In genomic region chr17:17346281-17346680, GRCm38 (mm10) we compare ENCODE assay signal across 11 mouse cellular contexts. TPM values are rescaled to one million over a fixed set of nuclear protein-coding genes. Genes with fewer than 3 reads are reported as not detected.
A peak's percentile ranks its signal among the peaks of the same experiment; 100 is the strongest.
DNase-seq lines count a peak whose midpoint lies in the region; ATAC-seq and TF ChIP-seq lines count a peak whose summit lies in the region.
"Not testable (repeated sequence)": the region's sequence is repeated elsewhere in the genome, so short reads cannot be mapped to it uniquely, and the experiment has no call there.
"Had no signal": no experiment of that assay in that cellular context is flagged by ENCODE, and none has a peak within 500 bp of the region (broad histone marks: within the 10 kb centered on the region; RNA-seq: fewer than 3 reads in every experiment).

No protein-coding gene starts in this region.

- peak overlapping the region; percentile 33 for H3K4me3 ChIP-seq in bone marrow macrophage, adult 2 months (ENCODE audit: insufficient read depth, low read length)
- peak overlapping the region; percentile 32 for H3K4me3 ChIP-seq in forebrain, embryonic 12.5 days (replicated peaks)
- H3K4me3 ChIP-seq in heart, embryonic 15.5 days, result peak overlapping the region; percentile 40
- peak overlapping the region; percentile 29 for H3K4me3 ChIP-seq in intestine, embryonic 15.5 days (replicated peaks)
- H3K4me3 ChIP-seq in limb, embryonic 13.5 days, result peak overlapping the region; percentile 34
- H3K4me3 ChIP-seq in lung, embryonic 15.5 days, result peak overlapping the region; percentile 29
- peak overlapping the region; percentile 30 for H3K4me3 ChIP-seq in midbrain, postnatal 0 days (ENCODE audit: low read depth, low read length)
- peak overlapping the region; percentile 31 for H3K4me3 ChIP-seq in stomach, embryonic 16.5 days (replicated peaks; ENCODE audit: low read length)

- TF ChIP-seq CTCF in bone marrow macrophage, adult 2 months (IDR thresholded peaks at IDR 0.05; ENCODE audit: low read depth, low read length); midbrain, postnatal 0 days (IDR thresholded peaks at IDR 0.05): not testable (repeated sequence)

- not testable (repeated sequence) for H3K9me3 ChIP-seq in forebrain, embryonic 12.5 days; heart, embryonic 15.5 days (replicated peaks); intestine, embryonic 15.5 days; limb, embryonic 13.5 days; lung, embryonic 15.5 days; midbrain, postnatal 0 days (ENCODE audit: low read length); stomach, embryonic 16.5 days (replicated peaks; ENCODE audit: control insufficient read depth, low read length)

- not testable (repeated sequence) for H3K27me3 ChIP-seq in forebrain, embryonic 12.5 days; heart, embryonic 15.5 days; intestine, embryonic 15.5 days (replicated peaks); limb, embryonic 13.5 days; lung, embryonic 15.5 days; midbrain, postnatal 0 days (ENCODE audit: insufficient read depth, low read length); stomach, embryonic 16.5 days (ENCODE audit: control insufficient read depth, insufficient read depth, low read length)

- not testable (repeated sequence) for TF ChIP-seq POLR2A in bone marrow macrophage, adult 2 months (IDR thresholded peaks at IDR 0.05; ENCODE audit: borderline replicate concordance, low read depth, low read length)

- H3K4me2 ChIP-seq in forebrain, embryonic 12.5 days, result peak overlapping the region; percentile 48
- peak overlapping the region; percentile 63 for H3K4me2 ChIP-seq in heart, embryonic 15.5 days
- H3K4me2 ChIP-seq in intestine, embryonic 15.5 days (replicated peaks), result peak overlapping the region; percentile 61
- peak overlapping the region; percentile 62 for H3K4me2 ChIP-seq in limb, embryonic 13.5 days (replicated peaks)
- H3K4me2 ChIP-seq in lung, embryonic 15.5 days, result peak overlapping the region; percentile 53
- H3K4me2 ChIP-seq in midbrain, postnatal 0 days (ENCODE audit: low read depth, low read length, poor library complexity, severe bottlenecking), result peak overlapping the region; percentile 42; the same call in 1 of the 2 replicates
- H3K4me2 ChIP-seq in stomach, embryonic 16.5 days (ENCODE audit: low read depth, low read length), result peak overlapping the region; percentile 51

- not testable (repeated sequence) for H3K27ac ChIP-seq in bone marrow macrophage, adult 2 months (ENCODE audit: insufficient read depth, low read depth, low read length); forebrain, embryonic 12.5 days; heart, embryonic 15.5 days; intestine, embryonic 15.5 days; limb, embryonic 13.5 days; lung, embryonic 15.5 days; midbrain, postnatal 0 days (ENCODE audit: low read depth, low read length); stomach, embryonic 16.5 days (ENCODE audit: low read length)

- WGBS in forebrain, embryonic 12.5 days, result 40% methylated on average over 4 of the region's 4 CpGs
- 44% methylated on average over 4 of the region's 4 CpGs for WGBS in heart, embryonic 15.5 days
- WGBS in intestine, embryonic 15.5 days, result 39% methylated on average over 4 of the region's 4 CpGs
- WGBS in limb, embryonic 13.5 days, result 41% methylated on average over 4 of the region's 4 CpGs
- 42% methylated on average over 4 of the region's 4 CpGs for WGBS in lung, embryonic 15.5 days
- WGBS in midbrain, postnatal 0 days, result 40% methylated on average over 4 of the region's 4 CpGs
- WGBS in stomach, embryonic 16.5 days, result 43% methylated on average over 4 of the region's 4 CpGs

- DNase-seq in midbrain, postnatal 0 days (ENCODE audit: low spot score), result not testable (repeated sequence)

- not testable (repeated sequence) for H3K9ac ChIP-seq in forebrain, embryonic 12.5 days; heart, embryonic 15.5 days; intestine, embryonic 15.5 days; limb, embryonic 13.5 days; lung, embryonic 15.5 days; midbrain, postnatal 0 days (replicated peaks; ENCODE audit: low read length, poor library complexity, severe bottlenecking); stomach, embryonic 16.5 days (ENCODE audit: low read length)

- ATAC-seq in forebrain, embryonic 12.5 days (ENCODE audit: low FRiP score); heart, embryonic 15.5 days (replicated peaks; ENCODE audit: insufficient number of reproducible peaks, insufficient read depth, low FRiP score, low read depth); intestine, embryonic 15.5 days; limb, embryonic 13.5 days (ENCODE audit: low FRiP score, low read depth); lung, embryonic 15.5 days (ENCODE audit: borderline replicate concordance, extremely low read depth, low FRiP score, low TSS enrichment); midbrain, postnatal 0 days (ENCODE audit: low FRiP score); stomach, embryonic 16.5 days (ENCODE audit: insufficient read depth, low FRiP score): not testable (repeated sequence)

- not testable (repeated sequence) for H3K4me1 ChIP-seq in bone marrow macrophage, adult 2 months (ENCODE audit: control insufficient read depth, insufficient read depth, low read length); forebrain, embryonic 12.5 days; heart, embryonic 15.5 days (replicated peaks); intestine, embryonic 15.5 days (replicated peaks); limb, embryonic 13.5 days; lung, embryonic 15.5 days; midbrain, postnatal 0 days (ENCODE audit: insufficient read depth, low read length); stomach, embryonic 16.5 days (ENCODE audit: control insufficient read depth, insufficient read depth, low read length)

- H3K36me3 ChIP-seq in forebrain, embryonic 12.5 days (replicated peaks); heart, embryonic 15.5 days; intestine, embryonic 15.5 days; limb, embryonic 13.5 days; lung, embryonic 15.5 days; midbrain, postnatal 0 days (ENCODE audit: insufficient read depth, low read length); stomach, embryonic 16.5 days (ENCODE audit: control insufficient read depth, insufficient read depth, low read length): not testable (repeated sequence)

RNA-seq across cellular contexts. Expression of gene Riok2, which starts 27.8 kb away (rescaled TPM):
- 15.6 and 17.7 TPM in 2 replicates for polyA plus RNA-seq in bone marrow macrophage, adult 2 months (2012; ENCODE audit: insufficient read depth, insufficient read length, missing spikeins)
- polyA plus RNA-seq in forebrain, embryonic 12.5 days (2016; fragmentation: Nextera tagmentation; extraction: Ambion mirVana), result 31.5 and 31.9 TPM in 2 replicates
- polyA plus RNA-seq in heart, embryonic 15.5 days (2015; fragmentation: Nextera tagmentation; extraction: Ambion mirVana), result 17.9 and 21.3 TPM in 2 replicates
- 26.1 and 30.0 TPM in 2 replicates for polyA plus RNA-seq in intestine, embryonic 15.5 days (2015; fragmentation: Nextera tagmentation; extraction: Ambion mirVana)
- polyA plus RNA-seq in limb, embryonic 13.5 days (2015; fragmentation: Nextera tagmentation; extraction: Ambion mirVana), result 28.8 and 29.5 TPM in 2 replicates
- 26.1 and 26.3 TPM in 2 replicates for polyA plus RNA-seq in lung, embryonic 15.5 days (2015; fragmentation: Nextera tagmentation; extraction: Ambion mirVana)
- total RNA-seq in midbrain, postnatal 0 days (2014; rRNA removed), result 28.6 and 33.6 TPM in 2 replicates
- 11.2 and 12.7 TPM in 2 replicates for polyA plus RNA-seq in midbrain, postnatal 0 days (2015; fragmentation: Nextera tagmentation; extraction: Ambion mirVana)
- polyA plus RNA-seq in stomach, embryonic 16.5 days (2015; fragmentation: Nextera tagmentation; extraction: Ambion mirVana), result 21.8 and 24.9 TPM in 2 replicates

RNA-seq across cellular contexts. Expression of gene Lix1, which starts 56.2 kb away (rescaled TPM):
- not detected in 2 replicates for polyA plus RNA-seq in bone marrow macrophage, adult 2 months (2012; ENCODE audit: insufficient read depth, insufficient read length, missing spikeins)
- 86.6 and 87.2 TPM in 2 replicates for polyA plus RNA-seq in forebrain, embryonic 12.5 days (2016; fragmentation: Nextera tagmentation; extraction: Ambion mirVana)
- 3.2 and 3.3 TPM in 2 replicates for polyA plus RNA-seq in heart, embryonic 15.5 days (2015; fragmentation: Nextera tagmentation; extraction: Ambion mirVana)
- 4.2 and 4.7 TPM in 2 replicates for polyA plus RNA-seq in intestine, embryonic 15.5 days (2015; fragmentation: Nextera tagmentation; extraction: Ambion mirVana)
- 17.2 and 17.9 TPM in 2 replicates for polyA plus RNA-seq in limb, embryonic 13.5 days (2015; fragmentation: Nextera tagmentation; extraction: Ambion mirVana)
- polyA plus RNA-seq in lung, embryonic 15.5 days (2015; fragmentation: Nextera tagmentation; extraction: Ambion mirVana), result 0.52 and 1.1 TPM in 2 replicates
- 11.4 and 11.9 TPM in 2 replicates for total RNA-seq in midbrain, postnatal 0 days (2014; rRNA removed)
- 10.9 and 12.9 TPM in 2 replicates for polyA plus RNA-seq in midbrain, postnatal 0 days (2015; fragmentation: Nextera tagmentation; extraction: Ambion mirVana)
- 4.9 and 5.9 TPM in 2 replicates for polyA plus RNA-seq in stomach, embryonic 16.5 days (2015; fragmentation: Nextera tagmentation; extraction: Ambion mirVana)
- total RNA-seq: granulocyte monocyte progenitor cell, adult 5-6 weeks; MEL had no signal
- polyA plus RNA-seq: activated CD4-positive, CD25-positive, alpha-beta regulatory T cell, adult 4 months had no signal
